8 mouse cellular contexts compared by ENCODE assay signal in genomic region chr12:86825584-86826419, GRCm38 (mm10). TPM values are rescaled to one million over a fixed set of nuclear protein-coding genes. Genes with fewer than 3 reads are reported as not detected.
DNase-seq lines count a peak whose midpoint lies in the region; ATAC-seq and TF ChIP-seq lines count a peak whose summit lies in the region.

No protein-coding gene starts in this region.

- H3K4me1 ChIP-seq in E14TG2a.4 (replicated peaks; ENCODE audit: low read depth, low read length), result peaks cover 78% of the 10 kb centered on the region
- peaks cover 31% of the 10 kb centered on the region for H3K4me1 ChIP-seq in forebrain, embryonic 11.5 days (replicated peaks; ENCODE audit: control insufficient read depth, insufficient read depth, low read length)
- H3K4me1 ChIP-seq in olfactory bulb, adult 2 months (ENCODE audit: control insufficient read depth, insufficient read depth, low read length), result peaks cover 49% of the 10 kb centered on the region

- no peaks in the 10 kb centered on the region for H3K27me3 ChIP-seq in E14TG2a.4 (ENCODE audit: insufficient read depth, low read length)
- no peaks in the 10 kb centered on the region for H3K27me3 ChIP-seq in forebrain, embryonic 11.5 days (ENCODE audit: control insufficient read depth, insufficient read depth, low read length)

- no peak overlapping the region for H3K4me2 ChIP-seq in forebrain, embryonic 11.5 days (ENCODE audit: low read depth, low read length, severe bottlenecking)

- peaks cover 15% of the 10 kb centered on the region for H3K36me3 ChIP-seq in E14TG2a.4 (ENCODE audit: insufficient read depth, low read length)
- H3K36me3 ChIP-seq in forebrain, embryonic 11.5 days (ENCODE audit: control insufficient read depth, insufficient read depth, low read length), result no peaks in the 10 kb centered on the region

- TF ChIP-seq POLR2A in olfactory bulb, adult 2 months (IDR thresholded peaks at IDR 0.05; ENCODE audit: insufficient read depth, low read depth, low read length), result no peak

- no peak for ATAC-seq in forebrain, embryonic 11.5 days (replicated peaks; ENCODE audit: low FRiP score)

- H3K9me3 ChIP-seq in E14TG2a.4 (ENCODE audit: low read length), result peaks cover 18% of the 10 kb centered on the region
- no peaks in the 10 kb centered on the region for H3K9me3 ChIP-seq in forebrain, embryonic 11.5 days (ENCODE audit: control insufficient read depth, low read length)

- peak overlapping the region; percentile 96 for H3K27ac ChIP-seq in gastrocnemius, adult 2 months
- peak overlapping the region; percentile 95 for H3K27ac ChIP-seq in forebrain, embryonic 11.5 days (ENCODE audit: low read depth, low read length)
- peak overlapping the region; percentile 12; the same call in 1 of the 2 replicates for H3K27ac ChIP-seq in olfactory bulb, adult 2 months (ENCODE audit: insufficient read depth, low read depth, low read length)

- intact Hi-C loops in gastrocnemius, adult 2 months (cut with DNase I), result loop anchor here (2.0 kb wide), 1 partner anchor 59 kb away; the partner anchor contains the start of gene Irf2bpl
- intact Hi-C loops in gastrocnemius, postnatal 36 days (cut with DNase I), result no loop called here

- no peak for TF ChIP-seq CTCF in gastrocnemius, adult 2 months (IDR thresholded peaks at IDR 0.05)
- TF ChIP-seq CTCF in E14TG2a.4 (conservative IDR thresholded peaks at IDR 0.05; ENCODE audit: low read length), result no peak
- no peak for TF ChIP-seq CTCF in olfactory bulb, adult 2 months (IDR thresholded peaks at IDR 0.05; ENCODE audit: insufficient read depth, low read depth, low read length)

- no peak overlapping the region for H3K9ac ChIP-seq in forebrain, embryonic 11.5 days (ENCODE audit: low read length)

- peak overlapping the region; percentile 71 for H3K4me3 ChIP-seq in gastrocnemius, adult 2 months
- H3K4me3 ChIP-seq in E14TG2a.4 (replicated peaks; ENCODE audit: low read length), result peak overlapping the region; percentile 78
- no peak overlapping the region for H3K4me3 ChIP-seq in forebrain, embryonic 11.5 days (ENCODE audit: low read depth, low read length)
- no peak overlapping the region for H3K4me3 ChIP-seq in olfactory bulb, adult 2 months (ENCODE audit: insufficient read depth, low read depth, low read length)

- 49% methylated on average over 6 of the region's 6 CpGs for WGBS in forebrain, embryonic 11.5 days
- WGBS in olfactory bulb, adult 2 months, result 37% methylated on average over 6 of the region's 6 CpGs

- peak; percentile 58 for DNase-seq in gastrocnemius, adult 2 months
- no peak for DNase-seq in gastrocnemius, postnatal 36 days
- DNase-seq in forebrain, embryonic 11.5 days (ENCODE audit: low spot score), result no peak
- DNase-seq in kidney, postnatal 14 days, result peak; percentile 79
- no peak for DNase-seq in spleen, adult 12 weeks (ENCODE audit: low spot score)
- no peak for DNase-seq in gastrocnemius, postnatal 4 days (ENCODE audit: low spot score in 2 of 2)

RNA-seq across cellular contexts. Expression of gene Irf2bpl, which starts 58.8 kb away (rescaled TPM):
- total RNA-seq in gastrocnemius, adult 2 months (2021), result 10 to 100 TPM; 21.5 to 28.2 TPM
- 10 to 100 TPM; 18.6 to 23.7 TPM for total RNA-seq in gastrocnemius, postnatal 36 days (2021)
- 40.3 and 42.7 TPM in 2 replicates for polyA plus RNA-seq in forebrain, embryonic 11.5 days (2014; fragmentation: Nextera tagmentation; extraction: Ambion mirVana)
- not detected in 2 replicates for polyA plus RNA-seq in olfactory bulb, adult 2 months (2012; ENCODE audit: insufficient read depth, insufficient read length, low replicate concordance, missing spikeins)
- 10 to 100 TPM; 43.2 to 44.8 TPM for total RNA-seq in gastrocnemius, postnatal 4 days (2021)

Comparison
In these comparisons a context has a peak if more than half of its experiments do, and no peak if none do; other contexts are left out.
1. DNase-seq: peak in gastrocnemius, adult 2 months (single experiment) and kidney, postnatal 14 days (single experiment); none in gastrocnemius, postnatal 36 days (0 of 2), forebrain, embryonic 11.5 days (single experiment), spleen, adult 12 weeks (single experiment) and gastrocnemius, postnatal 4 days (0 of 2).
2. H3K27ac ChIP-seq: peak in every context shown above with its lines; median percentile 96 in gastrocnemius, adult 2 months; 95 in forebrain, embryonic 11.5 days; 12 in olfactory bulb, adult 2 months.
3. H3K4me3 ChIP-seq: peak in gastrocnemius, adult 2 months (single experiment) and E14TG2a.4 (single experiment); none in forebrain, embryonic 11.5 days (single experiment) and olfactory bulb, adult 2 months (single experiment).